Mouse (Mus musculus) spleen, postnatal 36 days (tissue): ENCODE measurements around the gene Lbhd1.
"Not testable (repeated sequence)": the region's sequence is repeated elsewhere in the genome, so short reads cannot be mapped to it uniquely, and the experiment has no call there.

ENCODE experiments used
- DNase-seq, 2 experiments: peaks; one replicate each; pipeline ENCODE4 v3.0.0; 2022; ENCODE audit warnings: low spot score in 2 of 2, mixed read lengths in 1 of 2

The Lbhd1 gene

GRCm38 (mm10) chr19:8883616-8884015, at the start of gene Lbhd1, which contains the start of gene Gm49403:
TSS of gene Lbhd1 (plus strand) at chr19:8883732.
TSS of gene Gm49403 (plus strand) at chr19:8883930.
- DNase-seq: no peak

- not testable (repeated sequence) for DNase-seq
Observed at GRCm38 (mm10) chr19:8836327-8836726, 47.2 kb upstream of the Lbhd1 start.

GRCm38 (mm10) chr19:8837251-8837791, 46.2 kb upstream of the Lbhd1 start, which contains the start of gene Bscl2:
TSS of gene Bscl2 (plus strand) at chr19:8837467.
- DNase-seq: peak; percentile 75 to 79

GRCm38 (mm10) chr19:8838041-8838730, 45.3 kb upstream of the Lbhd1 start:
- peak in 1 of 2 experiments; percentile 17 for DNase-seq

GRCm38 (mm10) chr19:8839103-8839907, 44.2 kb upstream of the Lbhd1 start, which contains the start of gene Gng3:
TSS of gene Gng3 (minus strand) at chr19:8839194.
- DNase-seq: no peak

GRCm38 (mm10) chr19:8839908-8840791, 43.4 kb upstream of the Lbhd1 start:
- DNase-seq: peak; percentile 79 to 83

- no peak for DNase-seq
Observed at GRCm38 (mm10) chr19:8841012-8841411, 42.5 kb upstream of the Lbhd1 start.

- DNase-seq: no peak
Observed at GRCm38 (mm10) chr19:8842961-8843360, 40.6 kb upstream of the Lbhd1 start.

- peak; percentile 63 to 79 for DNase-seq
Observed at GRCm38 (mm10) chr19:8844371-8845129, 39.0 kb upstream of the Lbhd1 start.

GRCm38 (mm10) chr19:8848356-8848755, 35.2 kb upstream of the Lbhd1 start:
- no peak for DNase-seq

- DNase-seq: no peak
Observed at GRCm38 (mm10) chr19:8850402-8850901, 33.1 kb upstream of the Lbhd1 start, which contains the start of gene Lrrn4cl. TSS of gene Lrrn4cl (plus strand) at chr19:8850768.

- DNase-seq: no peak
Observed at GRCm38 (mm10) chr19:8851639-8852038, 31.9 kb upstream of the Lbhd1 start.

GRCm38 (mm10) chr19:8852236-8852928, 31.1 kb upstream of the Lbhd1 start:
- DNase-seq: no peak

GRCm38 (mm10) chr19:8853117-8853516, 30.4 kb upstream of the Lbhd1 start:
- DNase-seq: no peak

- peak in 1 of 2 experiments; percentile 46 for DNase-seq
Observed at GRCm38 (mm10) chr19:8857689-8858088, 25.8 kb upstream of the Lbhd1 start.

GRCm38 (mm10) chr19:8859018-8859417, 24.5 kb upstream of the Lbhd1 start:
- peak; percentile 43 to 56 for DNase-seq

GRCm38 (mm10) chr19:8864265-8864664, 19.3 kb upstream of the Lbhd1 start:
- DNase-seq: no peak

GRCm38 (mm10) chr19:8870381-8870780, 13.2 kb upstream of the Lbhd1 start:
- not testable (repeated sequence) for DNase-seq

GRCm38 (mm10) chr19:8870838-8871237, 12.7 kb upstream of the Lbhd1 start:
- DNase-seq: no peak
